Mouse (Mus musculus): Measurements from ENCODE around the gene Mvd.

The Mvd gene

DNA sequence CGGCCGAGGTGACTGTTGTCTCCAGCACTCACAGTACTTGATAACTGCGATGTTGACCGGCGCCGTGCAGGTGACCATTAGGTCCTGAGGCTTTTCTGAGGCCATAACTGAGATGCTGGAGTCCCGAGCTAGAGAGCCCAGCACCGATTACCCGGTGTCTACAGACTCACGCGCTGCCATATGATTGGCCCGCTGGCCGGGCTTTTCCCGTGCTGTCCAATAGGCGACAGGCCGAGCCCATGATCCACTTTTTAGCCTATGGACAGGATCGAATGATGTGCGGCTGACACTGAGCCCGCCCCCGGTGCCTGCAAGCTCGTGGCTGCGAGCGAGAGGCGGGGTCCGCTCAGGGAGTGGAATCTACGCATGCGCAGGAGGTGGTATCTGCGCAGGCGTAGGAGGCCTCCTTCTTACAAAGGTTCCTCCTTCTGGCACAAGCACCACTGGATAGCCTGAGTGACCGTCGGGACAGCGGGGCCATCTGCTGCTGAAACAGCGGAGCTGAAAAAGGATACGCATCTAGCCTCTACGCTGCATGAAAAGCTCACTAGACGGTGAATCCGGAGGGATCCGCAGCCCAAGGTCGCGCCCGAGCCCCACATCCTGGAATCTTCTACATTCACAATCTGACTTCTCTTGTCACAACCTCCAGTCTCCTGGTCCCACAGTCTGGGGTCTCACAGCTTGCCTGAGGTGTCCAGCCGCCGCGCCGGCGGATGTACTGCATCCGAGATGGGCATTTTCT lies at the start of gene Mvd:
Mvd (minus strand) TSS at position 161 of the 745 bp plus-strand sequence.
- DNase-seq = peak; percentile 98

DNA sequence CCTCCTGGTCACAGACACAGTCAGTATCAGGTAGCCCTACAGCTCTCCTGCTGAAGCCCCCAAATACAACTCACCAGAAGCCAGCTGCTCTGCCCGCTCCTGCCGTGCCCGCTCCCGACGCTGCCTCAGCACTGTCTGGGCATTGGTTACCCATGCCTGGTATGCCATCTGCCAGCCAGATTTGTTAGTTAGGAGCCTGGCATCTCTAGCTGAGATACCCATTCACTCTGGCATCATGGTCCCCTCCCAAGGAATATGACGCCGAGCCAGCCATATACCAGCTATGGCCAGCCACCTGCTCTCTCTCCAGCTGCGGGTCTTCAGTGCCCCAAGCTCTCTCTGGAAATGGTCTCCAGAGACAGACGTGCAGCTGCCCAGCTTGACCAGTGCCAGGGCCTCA lies 45.2 kb upstream of the Mvd start:
- no peak for DNase-seq

DNA sequence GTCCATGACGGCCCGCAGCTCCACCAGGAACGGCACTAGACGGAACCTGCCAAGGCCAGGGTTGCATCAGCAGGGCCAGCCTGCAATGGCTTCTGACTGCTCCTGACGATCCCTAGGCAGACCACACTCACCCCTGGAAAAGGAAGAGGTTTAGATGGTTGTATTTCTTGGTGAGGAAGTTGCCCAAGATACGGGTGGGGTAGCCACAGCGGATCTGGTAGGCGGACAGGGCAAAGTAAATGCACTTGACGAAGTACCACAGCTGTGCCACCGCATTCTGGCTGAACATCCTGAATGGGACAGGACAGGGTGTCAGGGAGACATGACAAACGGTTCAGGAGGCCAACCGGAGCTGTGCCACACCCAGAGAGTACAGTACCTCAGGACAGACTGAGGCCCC lies 41.6 kb upstream of the Mvd start:
- DNase-seq = no peak

DNA sequence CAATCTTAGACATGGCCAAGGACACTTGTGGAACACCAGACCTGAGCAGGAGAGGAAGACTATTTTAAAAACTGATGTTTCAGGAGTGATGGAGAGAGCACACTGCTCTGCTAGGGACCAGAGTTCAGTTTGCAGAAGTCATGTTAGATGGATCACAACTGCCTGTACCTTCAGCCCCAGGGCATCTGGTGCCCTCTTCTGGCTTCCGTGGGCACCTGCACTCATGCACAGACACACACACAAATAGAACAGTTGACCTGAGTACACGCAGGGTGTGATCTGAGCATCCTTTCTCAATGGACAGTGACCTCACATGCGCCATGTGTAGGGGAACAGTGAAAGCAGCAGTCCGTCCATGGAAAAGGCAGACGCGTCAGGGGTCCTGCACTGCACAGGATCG lies 40.7 kb upstream of the Mvd start:
- peak; percentile 31 for DNase-seq

DNA sequence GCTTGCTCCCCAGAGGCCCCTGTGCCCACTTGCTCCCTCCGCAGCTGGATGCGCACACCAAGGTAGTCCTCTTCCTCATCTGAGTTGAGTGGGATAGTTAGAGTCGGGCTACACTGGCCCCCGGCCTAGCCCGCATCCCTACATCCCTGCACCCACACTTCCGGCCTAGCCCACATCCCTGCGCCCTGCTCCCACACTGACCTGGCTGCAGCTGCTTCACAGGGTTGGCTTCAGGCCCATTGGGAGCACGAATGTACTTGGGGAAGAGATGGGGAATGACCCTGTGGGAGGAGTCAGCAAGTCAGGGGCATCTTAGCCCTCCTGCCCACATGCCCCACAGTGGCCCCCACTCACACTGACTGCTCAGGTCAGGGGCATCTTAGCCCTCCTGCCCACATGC lies 39.2 kb upstream of the Mvd start:
- no peak for DNase-seq

DNA sequence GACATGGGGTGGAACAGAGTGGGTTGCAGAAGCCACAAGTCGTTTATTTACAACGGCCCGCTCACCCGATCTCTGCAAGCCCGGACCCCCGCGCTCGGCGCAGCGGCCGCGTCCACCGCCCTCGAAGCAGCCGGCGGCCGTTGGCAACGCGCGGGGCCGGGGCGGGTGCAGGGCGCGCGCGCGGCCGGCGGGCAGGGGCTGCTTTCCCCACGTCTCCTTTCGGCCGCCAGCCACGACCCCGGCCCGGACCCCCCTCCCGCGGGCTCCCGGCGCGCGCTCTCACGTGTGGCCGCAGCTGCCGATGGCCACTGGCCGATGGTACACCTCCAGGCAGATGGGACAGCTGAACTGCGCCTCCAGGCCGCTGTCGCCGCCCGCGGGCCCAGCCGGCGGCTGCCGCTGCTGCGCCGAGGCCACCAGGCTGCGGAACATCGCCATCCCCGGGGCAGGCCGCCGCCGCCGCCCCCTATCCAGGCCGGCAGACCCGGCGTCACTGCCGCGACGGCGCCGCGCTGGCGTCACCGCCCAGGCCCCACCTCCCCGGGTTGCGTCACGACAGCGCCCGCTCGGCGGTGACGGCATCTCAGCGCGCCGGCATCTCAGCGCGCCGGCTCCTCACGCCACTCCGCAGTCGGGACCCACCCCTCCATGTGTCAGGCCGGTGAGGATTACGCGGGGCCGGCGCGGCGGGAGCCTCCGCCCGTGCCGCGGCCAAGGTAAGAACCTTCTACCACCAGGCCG lies 32.5 kb upstream of the Mvd start, which contains the start of the genes Rnf166 and Ctu2:
Rnf166 (minus strand) TSS at position 485 of the 741 bp plus-strand sequence.
Ctu2 (plus strand) TSS at position 564 of the 741 bp plus-strand sequence.
- DNase-seq = peak; percentile 95

DNA sequence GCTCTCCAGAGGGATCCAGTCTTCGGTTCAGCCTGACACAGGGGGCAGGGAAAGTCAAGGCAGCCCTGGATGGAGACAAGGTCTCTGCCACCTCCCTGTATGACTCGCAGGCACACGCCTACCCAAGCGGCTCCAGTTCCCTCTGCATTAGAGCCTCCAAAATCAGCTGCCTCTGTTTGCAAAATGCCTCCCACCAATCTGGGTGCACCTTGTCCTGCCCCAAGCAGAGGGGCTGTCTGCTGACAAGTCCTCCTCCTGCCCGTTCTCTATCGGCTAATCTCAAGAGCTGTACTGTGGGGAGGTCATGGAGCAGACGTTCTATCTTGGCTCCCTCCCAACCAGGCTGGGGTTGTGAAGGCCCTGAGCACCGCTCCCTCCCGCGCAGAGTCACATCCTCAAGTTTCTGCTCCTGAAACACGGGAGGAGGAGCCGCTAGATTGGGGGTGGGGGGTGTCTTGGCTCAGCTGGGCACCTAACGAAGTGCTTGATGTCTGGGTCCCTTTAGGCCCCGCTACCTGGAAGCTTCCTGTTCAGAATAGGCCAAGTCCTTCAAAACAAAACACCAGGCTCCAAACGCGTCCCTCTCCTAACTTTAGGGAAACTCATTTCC lies 31.8 kb upstream of the Mvd start:
- peak; percentile 72 for DNase-seq

DNA sequence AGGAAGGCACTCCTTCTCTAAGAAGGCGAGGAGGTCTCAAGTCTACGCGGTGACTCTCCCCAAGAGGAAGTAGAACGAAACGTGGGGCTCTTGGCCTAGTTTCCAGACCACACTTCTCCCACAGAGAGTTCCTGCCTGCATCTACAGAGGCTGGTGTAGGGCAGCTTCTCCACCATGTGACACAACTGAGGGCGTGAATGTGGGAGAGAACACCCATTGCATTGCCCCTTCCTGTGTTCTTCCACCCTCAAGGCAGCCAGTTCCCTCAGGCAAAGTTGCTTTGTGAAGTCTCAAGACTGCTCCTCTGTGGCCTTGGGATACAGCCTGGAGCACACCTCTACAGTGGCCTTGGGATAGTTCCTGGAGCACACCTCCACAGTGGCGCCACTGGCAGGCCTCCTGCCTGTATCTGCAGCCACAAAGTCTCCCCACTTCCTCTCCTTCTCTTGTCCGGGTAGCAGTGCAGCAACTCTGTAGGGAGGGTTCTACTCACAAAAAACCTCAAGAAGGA lies 30.7 kb upstream of the Mvd start:
- DNase-seq = peak; percentile 84

DNA sequence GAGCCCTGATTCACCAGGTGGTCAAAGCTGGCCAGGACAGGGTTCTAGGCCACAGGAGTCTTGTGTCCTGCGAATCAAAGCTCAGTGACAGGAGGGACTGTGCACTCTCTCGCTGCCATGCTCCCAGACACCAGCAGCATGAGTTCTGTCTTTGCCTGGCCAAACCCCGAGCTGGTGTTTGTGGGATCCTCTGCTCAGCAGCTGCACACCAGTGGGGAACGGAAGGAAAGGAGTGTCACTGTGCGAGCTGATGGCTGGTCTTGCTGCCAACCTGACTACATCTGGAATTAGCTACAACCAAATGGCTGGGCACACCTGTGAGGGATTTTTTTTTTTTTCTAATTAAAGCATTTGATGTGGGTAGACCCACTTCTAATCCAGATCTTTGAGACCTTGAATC lies 27.5 kb upstream of the Mvd start:
- peak; percentile 78 for DNase-seq

DNA sequence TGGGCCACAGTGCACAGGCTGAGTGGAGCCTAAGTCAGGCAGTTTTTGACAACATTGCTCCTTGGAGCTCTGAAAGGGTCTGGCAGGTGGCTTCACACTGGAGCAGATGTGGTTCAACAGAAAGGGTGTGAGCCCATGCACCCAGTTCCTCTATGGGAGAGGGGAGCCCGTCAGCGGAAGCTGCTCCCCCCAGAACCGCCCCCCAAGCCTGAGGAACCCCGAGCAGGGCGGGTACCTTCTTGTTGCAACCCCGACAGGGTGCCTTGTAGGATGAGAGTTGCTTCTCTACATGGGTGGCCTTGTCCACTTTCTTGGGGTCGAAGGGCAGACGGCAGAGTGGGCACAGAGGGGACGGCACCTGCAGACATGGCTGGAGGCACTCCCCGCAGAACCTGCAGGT lies 26.7 kb upstream of the Mvd start:
- peak; percentile 94 for DNase-seq

DNA sequence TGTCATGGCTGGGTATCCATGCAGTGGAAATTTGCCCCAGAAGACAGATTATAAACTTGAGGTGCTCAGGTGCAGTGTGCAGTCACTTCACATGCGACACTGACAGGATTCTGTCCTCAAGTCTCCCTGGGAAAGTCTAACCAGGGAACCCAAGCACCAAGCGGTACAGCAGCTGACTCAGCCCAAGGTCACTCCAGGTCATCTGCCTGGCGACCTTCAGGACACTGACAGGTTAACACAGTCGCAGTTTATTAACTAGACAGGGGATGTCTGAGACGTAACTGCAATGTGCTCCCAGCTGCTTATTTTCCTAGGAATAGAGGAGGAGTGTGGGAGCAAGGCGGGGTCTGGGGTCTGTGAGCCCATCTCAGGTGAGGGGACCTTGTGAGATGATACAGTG lies 26.2 kb upstream of the Mvd start:
- DNase-seq = no peak

DNA sequence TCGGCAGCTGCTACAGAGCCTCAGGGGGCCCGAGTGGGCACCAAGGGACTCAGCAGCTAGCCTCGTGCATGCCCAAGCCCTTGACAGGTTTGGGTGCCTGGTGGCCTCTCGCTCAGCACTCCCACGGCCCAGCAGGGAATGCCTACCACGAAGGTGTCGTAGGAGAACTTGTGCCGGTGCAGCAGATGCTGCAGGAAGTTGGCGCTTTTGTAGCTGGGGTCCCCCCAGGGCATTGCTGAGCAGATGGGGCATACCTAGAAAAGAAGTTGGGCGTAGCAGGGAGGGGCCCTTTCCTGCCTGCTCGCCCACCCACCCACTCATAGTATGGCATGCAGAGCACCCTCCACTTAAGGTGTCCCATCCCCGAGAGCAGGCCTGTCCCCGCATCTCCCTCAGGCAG lies 24.6 kb upstream of the Mvd start:
- DNase-seq = peak; percentile 79

DNA sequence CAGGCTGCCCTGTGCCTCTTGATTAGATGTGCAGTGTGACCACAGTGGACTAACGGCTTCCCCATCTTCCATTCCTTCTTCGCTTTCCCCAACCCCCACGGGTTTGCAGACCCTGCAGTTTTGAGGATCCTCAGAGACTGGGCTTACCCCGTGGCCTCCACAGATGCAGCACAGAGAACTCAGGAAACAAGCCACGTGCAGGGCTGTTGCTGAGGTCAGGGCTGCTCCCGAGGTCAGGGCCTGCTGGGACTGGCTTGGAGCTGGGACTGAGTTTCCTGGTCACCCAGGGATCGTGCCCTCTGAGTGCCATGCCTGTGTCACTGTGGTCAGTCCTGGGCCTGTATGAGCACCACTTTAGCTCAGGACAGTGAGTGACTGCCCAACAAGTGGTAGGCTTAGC lies 21.8 kb upstream of the Mvd start:
- DNase-seq = peak; percentile 22

DNA sequence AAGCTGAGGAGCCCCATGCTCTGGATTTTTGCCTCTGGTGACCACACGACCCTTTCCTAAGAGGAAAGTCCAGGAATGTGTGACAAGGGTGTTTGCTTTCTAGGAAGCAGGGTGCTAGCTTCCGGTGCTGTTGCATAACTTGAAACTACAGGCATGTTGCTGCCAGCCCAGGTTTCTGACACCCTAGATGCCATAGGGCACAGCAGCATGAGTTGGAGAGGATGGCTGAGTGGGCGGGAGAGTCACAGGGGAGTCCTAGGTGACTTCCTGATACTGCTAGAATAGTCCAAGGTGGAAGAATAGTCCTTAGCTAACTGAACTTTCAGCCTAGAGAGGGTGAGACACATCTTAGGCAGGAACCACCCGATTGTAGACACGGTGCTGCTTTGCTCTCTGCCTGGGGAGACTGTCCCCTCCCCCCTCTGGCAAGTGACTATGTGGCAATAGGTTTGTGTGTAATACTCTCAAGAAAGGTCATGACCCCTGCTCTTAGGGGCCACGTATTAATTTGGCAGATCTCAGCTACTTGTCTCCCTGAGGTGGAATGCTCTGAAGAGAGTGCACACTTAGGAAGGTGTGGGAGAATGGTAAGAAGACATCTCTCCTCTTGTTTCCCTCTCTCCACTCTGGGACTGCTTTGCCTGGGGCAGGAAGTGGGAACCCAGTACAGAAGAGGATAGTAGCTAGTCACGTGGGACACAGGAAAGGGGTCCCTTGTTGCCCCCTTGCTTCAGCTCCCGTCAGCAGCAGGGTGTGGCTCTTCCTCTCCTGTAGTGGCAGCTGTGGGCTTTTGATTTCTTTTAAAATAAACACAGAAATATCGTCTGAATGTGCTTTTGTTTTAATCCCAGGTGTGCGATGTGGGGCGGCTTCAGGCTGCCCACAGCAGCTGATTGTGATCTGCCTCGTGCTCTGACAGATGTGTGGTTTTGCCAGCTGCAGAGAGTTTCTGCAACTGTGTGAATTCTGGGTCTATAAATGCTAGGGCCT lies 20.7 kb upstream of the Mvd start:
- DNase-seq = peak; percentile 74

DNA sequence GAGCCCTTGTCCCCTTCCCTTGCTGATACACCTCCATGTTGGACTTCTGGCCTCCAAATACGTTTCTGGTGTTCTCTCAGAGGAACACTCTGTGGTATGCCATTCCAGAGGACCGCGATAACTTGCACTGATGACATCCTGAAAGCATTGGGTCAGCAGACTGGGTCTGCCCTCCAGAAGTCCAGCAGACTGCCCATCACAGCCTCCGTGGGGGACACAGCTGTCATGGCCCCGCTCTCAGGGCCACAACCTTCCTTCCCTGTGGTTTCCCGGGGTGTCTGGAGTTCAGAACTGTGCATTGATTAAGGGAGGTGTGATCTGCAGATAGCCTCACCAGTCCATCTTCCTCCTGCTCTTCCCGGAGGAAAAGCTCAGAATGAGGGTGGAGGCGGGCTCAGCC lies 19.3 kb upstream of the Mvd start:
- DNase-seq = no peak

DNA sequence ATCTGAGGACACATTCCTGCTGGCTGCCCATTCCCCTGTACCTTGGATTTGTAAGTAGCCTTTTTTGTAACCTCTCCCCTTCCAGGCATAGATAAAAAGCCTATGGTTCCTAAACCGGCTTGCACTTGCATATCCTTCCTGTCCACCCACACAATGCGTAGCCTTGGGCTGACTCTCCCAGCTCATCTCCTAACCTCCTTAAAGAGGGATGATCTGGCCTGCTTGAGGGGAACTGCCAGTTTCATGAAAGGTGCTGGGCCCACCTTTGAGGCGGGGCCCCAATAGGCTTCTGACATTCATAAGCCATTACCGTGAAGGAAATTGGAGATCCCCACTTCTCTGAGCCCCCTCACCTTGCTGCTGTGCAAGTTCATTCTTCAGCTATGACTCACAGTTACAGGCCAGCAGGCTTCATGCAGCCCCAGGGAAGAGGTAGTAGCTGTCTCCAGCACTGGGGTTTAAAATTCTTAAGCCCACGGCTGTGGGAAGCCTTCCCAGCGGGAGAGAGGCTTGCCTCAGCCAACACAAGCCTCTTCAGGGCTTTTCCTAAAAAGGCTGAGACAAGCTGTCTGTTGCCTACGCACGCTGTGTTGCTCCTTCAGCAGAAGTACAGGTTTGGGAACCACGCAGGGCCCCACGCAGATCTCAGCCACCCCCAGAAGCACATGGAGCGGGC lies 18.4 kb upstream of the Mvd start:
- DNase-seq = peak; percentile 25

DNA sequence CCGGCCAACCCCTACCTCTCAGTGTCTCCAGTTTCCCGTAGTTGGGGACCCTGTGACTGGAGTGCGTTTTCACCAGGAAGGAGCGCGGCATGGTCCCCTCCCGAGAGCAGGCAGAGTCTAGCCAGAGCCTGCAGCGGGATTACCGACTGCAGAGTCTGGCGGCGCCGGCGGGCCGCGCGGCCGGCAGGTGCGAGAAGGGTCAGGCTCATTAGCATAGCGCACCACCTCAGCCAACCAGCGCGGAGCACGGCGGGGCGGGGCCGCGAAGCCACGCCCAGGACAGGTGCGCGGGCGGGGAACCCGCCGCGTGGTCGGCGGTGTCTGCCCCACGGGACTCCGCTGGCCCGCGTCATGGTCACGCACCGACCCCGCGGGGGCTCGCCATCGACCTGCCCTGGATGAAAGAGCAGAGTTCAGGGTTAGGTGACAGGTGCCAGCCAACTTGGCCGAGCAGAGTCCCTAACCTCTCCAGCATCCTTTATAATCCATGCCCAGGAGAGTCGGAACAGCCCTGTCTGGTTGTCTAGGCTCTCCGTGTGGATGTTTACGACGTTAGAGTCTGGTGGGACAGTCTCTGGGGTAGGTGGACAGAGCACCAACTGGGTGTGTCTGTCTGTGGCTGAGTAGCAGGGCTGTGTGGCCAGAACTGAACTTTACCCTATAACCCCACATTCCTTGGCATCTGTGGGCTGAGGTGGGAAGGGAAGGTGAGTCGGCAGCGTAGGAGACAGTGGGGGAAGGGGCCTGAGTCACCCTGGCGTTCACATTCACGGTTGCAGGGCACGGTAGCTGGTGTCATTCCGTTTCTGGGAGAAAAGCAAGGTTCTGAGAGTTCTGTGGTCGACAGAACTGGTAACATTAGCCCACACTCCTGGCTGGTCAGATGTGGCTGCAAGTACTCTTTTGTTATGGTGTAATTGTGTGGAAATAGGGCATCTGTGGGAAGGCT lies 17.6 kb upstream of the Mvd start, which contains the start of gene Snai3:
Snai3 (minus strand) TSS at position 210 of the 949 bp plus-strand sequence.
- DNase-seq = peak; percentile 88

DNA sequence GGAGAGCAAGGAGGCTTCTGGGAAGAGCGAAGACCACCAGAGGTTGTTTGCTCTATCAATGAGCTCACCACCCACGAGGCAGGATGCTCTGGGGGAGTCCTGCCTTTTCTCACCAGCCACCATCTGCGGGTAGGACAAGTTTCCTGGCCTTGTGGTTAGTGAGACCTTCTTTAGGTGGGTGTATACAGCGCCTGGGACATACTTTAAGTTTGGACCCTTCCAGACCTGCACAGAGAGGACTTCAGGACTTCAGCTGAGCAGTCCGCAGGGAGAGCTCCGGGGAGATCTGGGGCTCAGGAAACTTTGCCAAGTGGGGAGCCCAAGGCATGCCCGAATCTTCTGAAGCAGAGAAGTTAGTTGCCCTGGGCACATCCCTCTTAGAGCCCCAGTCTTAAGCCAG lies 16.8 kb upstream of the Mvd start:
- peak; percentile 61 for DNase-seq

DNA sequence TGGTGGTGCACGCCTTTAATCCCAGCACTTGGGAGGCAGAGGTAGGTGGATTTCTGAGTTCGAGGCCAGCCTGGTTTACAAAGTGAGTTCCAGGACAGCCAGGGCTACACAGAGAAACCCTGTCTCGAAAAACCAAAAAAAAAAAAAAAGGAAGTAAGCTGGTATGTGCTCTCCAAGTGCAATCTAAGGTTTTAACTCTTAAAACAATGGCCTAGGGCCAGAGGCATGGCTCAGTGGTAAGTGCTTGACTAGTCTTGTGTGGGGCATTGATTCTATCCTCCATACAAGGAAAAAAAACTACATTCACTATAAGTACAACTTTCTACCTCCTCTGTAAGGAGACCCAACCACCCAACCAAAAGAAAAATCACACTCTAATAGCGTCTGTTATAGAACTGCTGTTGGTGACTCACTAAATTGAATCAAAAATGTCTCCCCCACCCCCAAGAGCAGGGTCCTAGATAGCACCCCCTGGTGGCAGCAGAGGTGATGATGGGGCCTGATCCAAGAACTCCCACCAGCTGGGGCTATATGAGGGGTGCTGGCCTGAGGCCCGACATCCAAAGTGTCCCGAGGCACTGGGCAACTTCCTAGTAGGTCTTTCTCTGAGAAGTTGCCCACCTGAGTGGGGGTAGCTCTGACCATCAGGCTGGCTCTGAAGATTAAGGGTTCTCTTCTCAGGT lies 16.1 kb upstream of the Mvd start:
- DNase-seq = peak; percentile 87

DNA sequence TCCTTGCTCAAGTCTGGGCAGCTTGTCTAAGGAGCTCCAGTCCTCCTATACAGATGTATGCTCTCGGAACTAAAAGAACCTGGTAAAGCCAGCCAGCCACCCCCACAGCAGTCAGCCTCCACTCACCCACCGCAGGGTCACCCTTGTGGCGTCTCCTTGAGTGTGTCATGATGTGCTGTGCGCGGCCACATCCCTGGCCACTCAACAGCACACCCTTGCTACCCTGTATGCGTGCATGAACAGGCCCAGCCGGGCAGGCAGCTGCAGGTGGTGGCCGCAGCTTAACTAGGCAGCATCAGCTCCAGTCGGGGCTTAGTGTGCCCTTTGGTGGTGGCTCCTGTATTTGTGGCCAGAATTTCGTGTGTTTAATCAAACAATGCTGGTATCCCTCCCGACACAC lies 13.9 kb upstream of the Mvd start:
- DNase-seq = no peak
